Mouse (Mus musculus) monocyte, adult 5-6 weeks (primary cell): ENCODE results near the gene Klb. TPM values are rescaled to one million over a fixed set of nuclear protein-coding genes. Genes with fewer than 3 reads are reported as not detected.
A peak's percentile ranks its signal among the peaks of the same experiment; 100 is the strongest.

Experiments
- ATAC-seq: fragments of 153-309, 156-312 bp; replicated peaks from 2 replicates; pipeline ENCODE4 v1.8.0; 2017; ENCODE audit warnings: mild to moderate bottlenecking; ENCODE audit not compliant: low TSS enrichment, insufficient number of reproducible peaks, severe bottlenecking, poor library complexity, low FRiP score
- total RNA-seq: library from RNA; stranded (forward); fragments of 200-1000, 200-491, 200-594 nt; gene quantifications from 3 replicates; pipeline ENCODE4 v1.2.3, GENCODE M21; 2017

Gene Klb
- total RNA-seq, 1 experiment from 2014 or later, result not detected

- ATAC-seq, result 0 out of 2 replicates have a peak, but pooled peaks have one; percentile 43
Measured at GRCm38 (mm10) chr5:65356851-65357250, 8.7 kb downstream of the Klb start.

DNA sequence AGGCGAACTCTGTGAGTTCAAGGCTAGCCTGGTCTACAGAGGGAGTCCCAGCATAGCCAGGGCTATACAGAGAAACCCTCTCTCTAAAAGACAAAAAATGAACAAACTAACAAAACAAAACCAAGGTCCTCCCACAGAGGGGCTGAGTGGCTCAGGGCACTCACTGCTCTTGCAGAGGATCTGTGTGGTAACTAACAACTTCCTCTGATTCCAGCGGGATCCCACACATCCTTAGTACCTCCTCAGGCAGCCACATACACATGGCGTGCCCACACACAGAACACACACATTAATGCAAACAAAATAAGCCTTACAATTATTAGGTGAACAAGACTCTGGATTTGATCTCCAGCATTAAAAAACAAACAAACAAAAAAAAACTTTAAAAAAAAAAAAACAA, 9.7 kb downstream of the Klb start:
- ATAC-seq, result no peak

- ATAC-seq, result no peak
Measured at GRCm38 (mm10) chr5:65367837-65368236, 19.7 kb downstream of the Klb start.

- no peak for ATAC-seq
Measured at GRCm38 (mm10) chr5:65371551-65371950, 23.4 kb downstream of the Klb start.

- ATAC-seq, result no peak
Measured at GRCm38 (mm10) chr5:65374746-65375145, 26.6 kb downstream of the Klb start.

DNA sequence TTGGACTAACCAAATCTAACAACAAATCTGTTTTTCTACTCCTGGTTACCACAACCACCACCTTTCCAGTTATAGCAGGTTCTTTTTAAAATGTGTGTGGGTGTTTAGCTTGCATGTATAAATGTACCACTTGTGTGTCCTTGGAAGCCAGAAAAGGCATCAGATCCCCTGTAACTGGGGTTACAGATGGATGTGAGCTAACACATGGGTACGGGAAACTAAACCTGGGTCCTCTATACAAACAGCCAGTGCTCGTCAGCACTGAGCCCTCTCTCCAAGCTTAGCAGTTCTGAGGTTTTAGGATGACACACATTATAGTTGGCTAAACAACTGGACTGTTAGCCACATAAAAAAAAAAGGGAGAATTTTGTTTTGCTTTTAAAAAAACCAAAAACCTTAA, 37.6 kb downstream of the Klb start:
- ATAC-seq, result no peak

DNA sequence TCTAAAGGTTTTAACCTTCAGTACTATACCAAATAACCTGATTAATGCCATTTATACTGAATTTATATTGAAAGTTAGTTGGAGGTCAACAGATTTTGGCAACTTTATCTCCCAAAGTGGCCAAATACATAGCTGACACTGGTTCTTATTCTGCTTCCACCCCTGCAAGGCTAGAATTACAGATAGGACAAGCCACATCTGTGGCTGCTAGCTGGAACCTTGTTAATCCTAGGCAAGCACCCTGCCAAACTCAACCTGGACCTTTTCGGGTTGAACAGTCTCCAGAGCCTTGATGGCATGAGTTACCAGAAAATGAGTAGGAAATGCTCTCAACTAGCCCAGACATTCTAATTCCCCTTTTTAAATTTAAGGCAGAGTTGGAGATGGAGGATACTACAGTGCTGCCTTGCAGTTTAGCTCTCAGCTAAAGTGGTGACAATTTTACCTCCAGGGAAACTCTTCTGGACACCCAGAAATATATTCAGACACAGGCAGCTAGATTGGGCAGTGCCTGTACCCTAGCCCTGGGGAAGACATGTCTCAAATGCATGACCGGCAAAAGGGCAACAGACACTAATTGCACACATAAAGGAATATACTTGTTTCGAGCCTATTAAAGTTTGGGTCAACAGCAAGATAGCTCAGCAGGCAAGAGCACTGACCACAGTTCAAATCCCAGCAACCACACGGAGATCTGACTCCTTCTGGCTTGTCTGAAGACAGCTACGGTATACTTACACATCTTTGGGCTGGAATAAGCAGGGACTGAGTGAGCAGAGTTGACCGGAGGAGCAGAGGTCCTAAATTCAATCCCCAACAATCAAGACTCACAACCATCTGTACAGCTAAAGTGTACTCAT, 39.1 kb downstream of the Klb start:
- ATAC-seq, result no peak

GRCm38 (mm10) chr5:65390648-65391644, 42.8 kb downstream of the Klb start, which contains the start of the genes Rpl9 and Lias:
Gene Rpl9, minus strand, starts transcription at chr5:65391444.
Gene Lias, plus strand, starts transcription at chr5:65391497.
- ATAC-seq, result peak; percentile 98

DNA sequence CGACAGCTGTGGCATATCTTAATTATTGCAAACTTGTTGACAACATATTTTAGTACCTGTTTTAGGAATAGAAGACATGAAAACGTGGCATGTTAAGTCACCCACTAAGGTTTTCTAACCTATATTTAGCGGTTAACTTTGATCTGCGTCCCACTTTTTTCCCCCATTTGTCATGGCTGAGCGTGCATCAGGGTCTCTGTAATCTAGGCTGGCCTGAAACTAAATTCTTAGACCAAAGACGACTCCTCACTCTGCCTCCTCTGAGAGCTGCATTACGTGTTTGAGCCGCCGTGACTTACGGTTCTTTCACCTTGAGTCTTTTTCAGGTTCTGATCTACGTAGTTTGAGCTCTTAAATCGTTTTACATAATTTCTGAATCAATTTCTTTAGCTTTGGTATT, 43.6 kb downstream of the Klb start:
- no peak for ATAC-seq

DNA sequence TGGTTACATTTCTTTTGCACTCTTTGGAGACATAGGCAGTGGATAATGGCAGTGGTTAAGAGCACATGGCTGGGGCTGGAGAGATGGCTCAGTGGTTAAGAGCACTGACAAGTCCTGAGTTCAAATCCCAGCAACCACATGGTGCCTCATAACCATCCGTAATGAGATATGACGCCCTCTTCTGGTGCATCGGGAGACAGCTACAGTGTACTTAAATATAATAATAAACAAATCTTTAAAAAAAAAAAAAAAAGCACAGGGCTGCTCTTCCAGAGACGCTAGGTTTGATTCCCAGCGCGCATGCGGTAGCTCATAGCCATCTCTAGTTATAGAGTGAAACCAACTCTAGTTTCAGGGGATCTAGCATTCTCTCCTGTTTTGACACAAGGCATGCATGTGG, 46.3 kb downstream of the Klb start:
- ATAC-seq, result no peak

DNA sequence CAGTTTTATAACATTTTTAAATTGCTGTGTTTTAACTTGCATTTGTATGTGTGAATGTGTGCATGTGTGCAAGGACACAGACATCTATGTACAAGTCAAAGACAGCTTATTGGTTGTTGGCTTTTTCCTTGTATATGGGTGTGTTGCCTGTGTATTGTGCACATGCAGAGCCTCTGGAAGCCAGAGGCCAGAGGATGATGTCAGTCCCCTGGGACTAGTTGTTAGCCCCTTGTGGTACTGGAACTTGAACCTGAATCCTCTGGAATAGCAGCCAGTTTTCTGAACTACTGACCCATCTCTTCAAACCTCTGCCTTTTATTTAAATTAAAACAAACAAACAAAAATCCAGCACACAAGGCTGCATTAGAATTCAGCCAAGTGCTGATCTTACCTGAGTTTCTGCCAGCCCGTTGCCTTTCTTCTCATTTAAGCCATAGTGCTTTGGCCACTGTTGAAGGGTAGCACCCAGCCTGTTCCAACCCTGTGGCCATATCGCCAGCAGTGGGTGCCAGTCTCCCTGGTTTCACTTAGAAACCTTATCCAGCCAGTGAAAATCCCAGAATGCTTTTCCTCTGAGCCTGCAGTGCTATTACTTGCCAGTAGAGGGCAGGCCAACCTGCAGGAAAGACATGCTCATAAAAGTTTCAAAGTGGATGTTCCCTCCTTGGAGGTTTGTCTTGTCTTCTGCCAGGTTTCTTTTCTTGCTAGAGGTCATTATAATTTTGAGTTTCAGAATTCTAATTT, 53.3 kb downstream of the Klb start:
- peak; percentile 92 for ATAC-seq

DNA sequence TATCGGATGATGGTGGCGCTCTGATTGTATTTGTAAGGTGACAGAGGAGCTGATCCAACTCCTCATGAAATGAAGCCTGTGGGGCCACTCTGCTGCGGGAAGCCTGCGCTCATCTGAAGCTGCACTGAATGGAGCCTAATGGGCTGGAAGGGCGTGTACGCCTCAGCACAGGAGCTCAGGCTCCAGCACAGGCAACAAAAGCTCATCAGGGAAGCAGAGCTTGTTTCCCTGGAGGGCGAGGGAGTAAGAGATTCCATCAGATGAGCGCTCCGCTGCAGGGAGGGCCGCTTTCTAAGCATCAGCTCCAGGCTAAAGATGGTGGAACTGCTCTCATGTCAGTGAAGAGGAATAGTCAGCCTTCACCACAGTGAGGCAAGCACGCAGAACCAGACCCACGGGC, 59.9 kb downstream of the Klb start:
- ATAC-seq, result no peak

DNA sequence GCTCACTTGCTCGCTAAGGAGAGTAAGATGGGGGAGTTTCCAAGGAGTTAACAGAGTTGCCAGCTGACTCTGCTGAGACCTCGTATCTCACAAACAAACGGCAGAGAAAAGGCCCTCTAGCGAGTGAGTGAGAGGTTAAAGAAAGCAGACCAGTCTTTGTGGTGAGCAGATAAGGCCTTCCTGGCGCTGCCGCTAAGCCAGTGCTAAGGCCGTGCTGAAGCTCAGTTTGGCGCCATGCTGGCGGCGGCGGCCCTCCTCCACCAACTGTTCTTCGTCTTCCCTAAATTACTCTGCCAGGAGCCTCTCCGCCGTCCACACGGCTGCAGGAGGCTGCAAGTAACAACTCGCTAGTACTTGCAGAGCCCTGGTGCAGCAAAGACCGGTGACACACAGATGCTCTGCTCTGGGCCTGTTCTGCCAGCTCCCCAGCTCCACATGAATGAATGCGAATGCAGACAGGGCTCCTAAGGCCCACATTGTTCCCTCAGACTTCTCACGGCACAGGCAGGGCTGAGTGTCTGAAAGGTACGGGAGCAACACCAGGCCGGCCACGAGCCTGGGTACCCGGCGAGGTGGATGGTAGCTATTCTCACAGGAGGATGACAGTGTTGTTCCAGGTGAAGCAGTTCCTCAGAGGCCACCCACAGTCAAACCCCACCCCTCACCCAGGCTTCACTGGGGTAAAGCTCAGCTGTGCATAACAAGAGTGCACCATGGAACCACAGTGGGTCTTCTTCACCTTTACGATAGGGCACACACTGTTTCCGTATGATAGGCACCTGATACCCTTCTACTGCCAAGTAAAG, 67.7 kb downstream of the Klb start:
- no peak for ATAC-seq

GRCm38 (mm10) chr5:65419136-65419535, 71.0 kb downstream of the Klb start:
- ATAC-seq, result no peak

GRCm38 (mm10) chr5:65420822-65421221, 72.7 kb downstream of the Klb start:
- no peak for ATAC-seq

DNA sequence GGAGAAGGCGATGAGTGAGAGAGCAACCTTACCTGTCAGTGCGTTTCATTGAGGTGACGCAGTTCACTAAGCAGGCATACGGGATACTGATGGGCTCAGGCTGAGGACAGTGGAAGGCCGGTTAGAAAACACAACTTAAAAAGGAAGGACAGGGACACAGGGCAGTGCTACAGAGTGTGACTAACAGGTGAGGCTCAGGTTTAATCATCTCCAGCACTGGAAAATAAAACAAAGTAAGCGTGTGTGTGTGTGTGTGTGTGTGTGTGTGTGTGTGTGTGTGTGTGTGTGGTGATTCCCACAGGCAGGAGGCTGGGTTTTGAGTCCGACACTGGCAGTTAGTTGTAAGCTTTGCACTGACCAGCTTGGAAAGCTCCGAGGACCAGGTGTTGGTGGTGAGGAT, 74.7 kb downstream of the Klb start:
- ATAC-seq, result no peak

- ATAC-seq, result no peak
Measured at GRCm38 (mm10) chr5:65424215-65424614, 76.1 kb downstream of the Klb start.

GRCm38 (mm10) chr5:65425251-65425650, 77.1 kb downstream of the Klb start:
- no peak for ATAC-seq
